Mouse (Mus musculus): ENCODE measurements around the gene Rgmb.

Rgmb gene

GRCm38 (mm10) chr17:15776349-15776748 is 54.5 kb downstream of the Rgmb start:
- DNase-seq (ENCODE audit: low spot score in 2 of 2), result no peak

GRCm38 (mm10) chr17:15774565-15775215 is 56.1 kb downstream of the Rgmb start:
- no peak for DNase-seq (ENCODE audit: low spot score in 2 of 2)

- no peak for DNase-seq (ENCODE audit: low spot score in 2 of 2)
Measured at GRCm38 (mm10) chr17:15773956-15774355, 56.9 kb downstream of the Rgmb start.

GRCm38 (mm10) chr17:15769081-15769724 is 61.6 kb downstream of the Rgmb start:
- no peak for DNase-seq (ENCODE audit: low spot score in 2 of 2)

GRCm38 (mm10) chr17:15761191-15761590 is 69.6 kb downstream of the Rgmb start:
- no peak for DNase-seq (ENCODE audit: low spot score in 2 of 2)
